Mouse (Mus musculus): ENCODE data around the gene 2310034G01Rik. TPM values are rescaled to one million over a fixed set of nuclear protein-coding genes. Genes with fewer than 3 reads are reported as not detected.

The 2310034G01Rik gene
- polyA plus RNA-seq, 2 experiments: 0.17 to 0.74 TPM

GRCm38 (mm10) chr19:46314872-46315742 is 35.0 kb downstream of the 2310034G01Rik start:
- Histone ChIP-seq H3K4me3 (ENCODE audit: insufficient read depth in 1 of 2, low read depth in 2 of 2, low read length in 2 of 2) (peak overlapping the region; percentile 44 to 47), H3K9me3 (ENCODE audit: control insufficient read depth, low read length) (no peaks in the 10 kb centered on the region), H3K4me1 (replicated peaks; ENCODE audit: control insufficient read depth in 2 of 2, insufficient read depth in 2 of 2, low read length in 1 of 2) (peaks cover 36 to 40% of the 10 kb centered on the region in 2 experiments), H3K27ac (peak overlapping the region; percentile 90), H3K36me3 (replicated peaks; ENCODE audit: control insufficient read depth, insufficient read depth, low read depth) (no peaks in the 10 kb centered on the region), H3K9ac (replicated peaks) (peak overlapping the region; percentile 61), H3K4me2 (ENCODE audit: low read depth) (peak overlapping the region; percentile 65), H3K27me3 (ENCODE audit: control insufficient read depth, insufficient read depth, low read length) (peaks cover 44% of the 10 kb centered on the region)
- WGBS (ENCODE audit: insufficient replicate concordance): 4% methylated on average over 14 of the region's 14 CpGs
- TF ChIP-seq CTCF (IDR thresholded peaks at IDR 0.05; ENCODE audit: low read depth) (no peak), EP300 (IDR thresholded peaks at IDR 0.05; ENCODE audit: low read depth) (peak; percentile 87)
- DNase-seq (ENCODE audit: low read depth in 3 of 3, low spot score in 3 of 3): peak; percentile 84 to 88 (median 88)
- ATAC-seq (ENCODE audit: insufficient read depth): peak; percentile 90

GRCm38 (mm10) chr19:46314151-46314601 is 35.9 kb downstream of the 2310034G01Rik start:
- DNase-seq (ENCODE audit: low read depth in 3 of 3, low spot score in 3 of 3): peak; percentile 53 to 62 (median 61)
- H3K9ac ChIP-seq (replicated peaks): peak overlapping the region; percentile 61
- WGBS (ENCODE audit: insufficient replicate concordance): 4% methylated on average over 18 of the region's 18 CpGs
- peak; percentile 40 for ATAC-seq (ENCODE audit: insufficient read depth)
- no peaks in the 10 kb centered on the region for H3K36me3 ChIP-seq (replicated peaks; ENCODE audit: control insufficient read depth, insufficient read depth, low read depth)
- TF ChIP-seq EP300 (IDR thresholded peaks at IDR 0.05; ENCODE audit: low read depth): peak; percentile 37; the same call in 1 of the 2 replicates
- TF ChIP-seq CTCF (IDR thresholded peaks at IDR 0.05; ENCODE audit: low read depth): no peak
- peak overlapping the region; percentile 90 for H3K27ac ChIP-seq
- H3K4me2 ChIP-seq (ENCODE audit: low read depth): peak overlapping the region; percentile 65
- H3K9me3 ChIP-seq (ENCODE audit: control insufficient read depth, low read length): no peaks in the 10 kb centered on the region
- peaks cover 35% of the 10 kb centered on the region for H3K27me3 ChIP-seq (ENCODE audit: control insufficient read depth, insufficient read depth, low read length)
- peaks cover 36 to 40% of the 10 kb centered on the region in 2 experiments for H3K4me1 ChIP-seq (replicated peaks; ENCODE audit: control insufficient read depth in 2 of 2, insufficient read depth in 2 of 2, low read length in 1 of 2)
- peak overlapping the region; percentile 44 to 47 for H3K4me3 ChIP-seq (ENCODE audit: insufficient read depth in 1 of 2, low read depth in 2 of 2, low read length in 2 of 2)

DNA sequence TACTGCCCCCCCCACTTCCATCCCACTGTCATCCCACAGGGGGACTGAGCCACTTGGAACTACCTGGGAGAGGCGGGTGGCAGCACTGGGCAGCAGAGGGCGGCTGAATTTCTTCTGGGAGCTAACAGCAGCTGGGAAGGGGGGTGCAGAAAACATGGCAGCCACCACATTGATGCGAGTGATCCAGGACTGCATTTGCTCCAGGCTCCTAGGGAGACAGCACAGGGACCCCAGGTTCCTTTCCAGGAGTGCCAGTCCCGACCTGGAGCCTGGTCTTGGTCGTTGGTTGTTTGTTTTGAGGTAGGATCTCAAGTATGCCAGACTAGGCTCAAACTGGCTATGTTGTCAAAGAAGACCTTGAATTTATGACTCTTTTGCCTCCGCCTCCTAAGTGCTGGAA is 36.5 kb downstream of the 2310034G01Rik start:
- DNase-seq (ENCODE audit: low read depth in 3 of 3, low spot score in 3 of 3) (no peak), ATAC-seq (ENCODE audit: insufficient read depth) (no peak)
- H3K4me1 ChIP-seq (replicated peaks; ENCODE audit: control insufficient read depth in 2 of 2, insufficient read depth in 2 of 2, low read length in 1 of 2): peaks cover 40 to 41% of the 10 kb centered on the region in 2 experiments
- WGBS (ENCODE audit: insufficient replicate concordance): 69% methylated on average over 6 of the region's 6 CpGs
- H3K36me3 ChIP-seq (replicated peaks; ENCODE audit: control insufficient read depth, insufficient read depth, low read depth): no peaks in the 10 kb centered on the region
- peak overlapping the region; percentile 65 for H3K4me2 ChIP-seq (ENCODE audit: low read depth)
- H3K9me3 ChIP-seq (ENCODE audit: control insufficient read depth, low read length): no peaks in the 10 kb centered on the region
- peak overlapping the region; percentile 60 for H3K27ac ChIP-seq
- peaks cover 29% of the 10 kb centered on the region for H3K27me3 ChIP-seq (ENCODE audit: control insufficient read depth, insufficient read depth, low read length)
- peak overlapping the region; percentile 61 for H3K9ac ChIP-seq (replicated peaks)
- TF ChIP-seq CTCF (IDR thresholded peaks at IDR 0.05; ENCODE audit: low read depth) (no peak), EP300 (IDR thresholded peaks at IDR 0.05; ENCODE audit: low read depth) (no peak)
- peak overlapping the region; percentile 44 to 47 for H3K4me3 ChIP-seq (ENCODE audit: insufficient read depth in 1 of 2, low read depth in 2 of 2, low read length in 2 of 2)

DNA sequence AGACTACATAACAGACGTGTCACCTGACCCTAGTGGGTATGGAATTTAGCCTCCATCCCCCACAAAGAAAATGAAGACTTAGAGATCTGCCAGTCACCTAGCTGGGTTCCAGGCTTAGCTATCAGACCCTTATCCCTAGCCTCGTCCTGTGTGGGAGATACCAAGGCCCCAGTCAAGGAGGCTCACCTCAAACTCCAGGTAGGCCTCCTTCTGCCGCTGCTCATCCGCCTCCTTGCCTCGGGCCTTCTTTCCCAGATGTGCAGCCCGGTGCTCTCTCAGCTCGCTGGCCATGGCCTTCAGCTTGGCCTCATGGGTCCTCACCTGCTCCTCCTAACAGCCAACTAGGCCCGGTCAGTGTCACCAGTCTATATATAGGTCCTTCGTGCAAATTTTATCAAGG is 37.0 kb downstream of the 2310034G01Rik start:
- no peaks in the 10 kb centered on the region for H3K36me3 ChIP-seq (replicated peaks; ENCODE audit: control insufficient read depth, insufficient read depth, low read depth)
- TF ChIP-seq EP300 (IDR thresholded peaks at IDR 0.05; ENCODE audit: low read depth) (no peak), CTCF (IDR thresholded peaks at IDR 0.05; ENCODE audit: low read depth) (no peak)
- WGBS (ENCODE audit: insufficient replicate concordance): 79% methylated on average over 9 of the region's 9 CpGs
- no peak for ATAC-seq (ENCODE audit: insufficient read depth)
- peak overlapping the region in 1 of 2 experiments; percentile 5; a peak in 1 of 4 replicates for H3K4me3 ChIP-seq (ENCODE audit: insufficient read depth in 1 of 2, low read depth in 2 of 2, low read length in 2 of 2)
- H3K27me3 ChIP-seq (ENCODE audit: control insufficient read depth, insufficient read depth, low read length): peaks cover 24% of the 10 kb centered on the region
- peaks cover 40 to 42% of the 10 kb centered on the region in 2 experiments for H3K4me1 ChIP-seq (replicated peaks; ENCODE audit: control insufficient read depth in 2 of 2, insufficient read depth in 2 of 2, low read length in 1 of 2)
- peak overlapping the region; percentile 41 for H3K27ac ChIP-seq
- H3K9ac ChIP-seq (replicated peaks): no peak overlapping the region
- H3K9me3 ChIP-seq (ENCODE audit: control insufficient read depth, low read length): no peaks in the 10 kb centered on the region
- DNase-seq (ENCODE audit: low read depth in 3 of 3, low spot score in 3 of 3): no peak
- H3K4me2 ChIP-seq (ENCODE audit: low read depth): peak overlapping the region; percentile 65

GRCm38 (mm10) chr19:46312566-46312965 is 37.5 kb downstream of the 2310034G01Rik start:
- H3K4me1 ChIP-seq (replicated peaks; ENCODE audit: control insufficient read depth in 2 of 2, insufficient read depth in 2 of 2, low read length in 1 of 2): peaks cover 40 to 42% of the 10 kb centered on the region in 2 experiments
- no peak overlapping the region for H3K9ac ChIP-seq (replicated peaks)
- H3K27me3 ChIP-seq (ENCODE audit: control insufficient read depth, insufficient read depth, low read length): peaks cover 19% of the 10 kb centered on the region
- 90% methylated on average over 21 of the region's 21 CpGs for WGBS (ENCODE audit: insufficient replicate concordance)
- ATAC-seq (ENCODE audit: insufficient read depth): no peak
- no peaks in the 10 kb centered on the region for H3K9me3 ChIP-seq (ENCODE audit: control insufficient read depth, low read length)
- H3K4me3 ChIP-seq (ENCODE audit: insufficient read depth in 1 of 2, low read depth in 2 of 2, low read length in 2 of 2): no peak overlapping the region
- no peaks in the 10 kb centered on the region for H3K36me3 ChIP-seq (replicated peaks; ENCODE audit: control insufficient read depth, insufficient read depth, low read depth)
- peak overlapping the region; percentile 41; the same call in 1 of the 2 replicates for H3K27ac ChIP-seq
- no peak overlapping the region for H3K4me2 ChIP-seq (ENCODE audit: low read depth)
- no peak for DNase-seq (ENCODE audit: low read depth in 3 of 3, low spot score in 3 of 3)
- TF ChIP-seq CTCF (IDR thresholded peaks at IDR 0.05; ENCODE audit: low read depth) (no peak), EP300 (IDR thresholded peaks at IDR 0.05; ENCODE audit: low read depth) (no peak)
